Comparison of ENCODE assay signal across 27 mouse cellular contexts in genomic region chrX:10257774-10258173, GRCm38 (mm10). TPM values are rescaled to one million over a fixed set of nuclear protein-coding genes. Genes with fewer than 3 reads are reported as not detected.
"Had no signal": no experiment of that assay in that cellular context is flagged by ENCODE, and none has a peak within 500 bp of the region (broad histone marks: within the 10 kb centered on the region; RNA-seq: fewer than 3 reads in every experiment).

No protein-coding gene starts in this region.

- H3K36me3 ChIP-seq: limb, embryonic 12.5 days; limb, embryonic 15.5 days; midbrain, embryonic 12.5 days; midbrain, embryonic 15.5 days; neural tube, embryonic 12.5 days; neural tube, embryonic 15.5 days; stomach, embryonic 15.5 days had no signal

- H3K9me3 ChIP-seq: limb, embryonic 12.5 days; limb, embryonic 15.5 days; midbrain, embryonic 12.5 days; midbrain, embryonic 15.5 days; neural tube, embryonic 12.5 days; neural tube, embryonic 15.5 days; stomach, embryonic 15.5 days had no signal

- DNase-seq: kidney, adult 18-20 months; kidney, adult 9 months; kidney, postnatal 14 days; kidney, postnatal 4 days; left cerebral cortex, postnatal 4 days; liver, postnatal 0 days; right cerebral cortex, adult 18-20 months; right cerebral cortex, postnatal 14 days; right cerebral cortex, postnatal 4 days; spleen, adult 18-20 months; thymus, postnatal 36 days had no signal

- H3K27me3 ChIP-seq: limb, embryonic 12.5 days; limb, embryonic 15.5 days; midbrain, embryonic 12.5 days; midbrain, embryonic 15.5 days; neural tube, embryonic 12.5 days; neural tube, embryonic 15.5 days; stomach, embryonic 15.5 days had no signal

- H3K4me3 ChIP-seq: limb, embryonic 12.5 days; limb, embryonic 15.5 days; midbrain, embryonic 12.5 days; midbrain, embryonic 15.5 days; neural tube, embryonic 12.5 days; neural tube, embryonic 15.5 days; stomach, embryonic 15.5 days had no signal

- H3K27ac ChIP-seq: limb, embryonic 12.5 days; limb, embryonic 15.5 days; liver, embryonic 14.5 days; macrophage; midbrain, embryonic 12.5 days; midbrain, embryonic 15.5 days; neural tube, embryonic 12.5 days; neural tube, embryonic 15.5 days; stomach, embryonic 15.5 days had no signal

- H3K9ac ChIP-seq: limb, embryonic 12.5 days; limb, embryonic 15.5 days; liver, embryonic 14.5 days; liver, postnatal 0 days; midbrain, embryonic 12.5 days; midbrain, embryonic 15.5 days; neural tube, embryonic 12.5 days; neural tube, embryonic 15.5 days; stomach, embryonic 15.5 days had no signal

- ATAC-seq: liver, postnatal 0 days; midbrain, embryonic 15.5 days had no signal

- H3K4me2 ChIP-seq: limb, embryonic 12.5 days; limb, embryonic 15.5 days; liver, embryonic 11.5 days; midbrain, embryonic 12.5 days; midbrain, embryonic 15.5 days; neural tube, embryonic 12.5 days; neural tube, embryonic 15.5 days; stomach, embryonic 15.5 days had no signal

- H3K4me1 ChIP-seq: limb, embryonic 12.5 days; limb, embryonic 15.5 days; midbrain, embryonic 12.5 days; midbrain, embryonic 15.5 days; neural tube, embryonic 12.5 days; neural tube, embryonic 15.5 days; stomach, embryonic 15.5 days had no signal

RNA-seq across cellular contexts. Expression of gene Otc, which starts 5.7 kb away (rescaled TPM):
- total RNA-seq: layer of hippocampus, adult 18-20 months; layer of hippocampus, postnatal 14 days; left cerebral cortex, adult 8-10 months; left cerebral cortex, postnatal 14 days; left cerebral cortex, postnatal 4 days; megakaryocyte, adult 5-6 weeks had no signal
- polyA plus RNA-seq: limb, embryonic 12.5 days; limb, embryonic 15.5 days; macrophage; midbrain, embryonic 12.5 days; midbrain, embryonic 15.5 days; neural tube, embryonic 12.5 days; neural tube, embryonic 15.5 days; urinary bladder, adult 2 months had no signal
